Mouse (Mus musculus): ENCODE data around the gene Echdc3. TPM values are rescaled to one million over a fixed set of nuclear protein-coding genes. Genes with fewer than 3 reads are reported as not detected.

Echdc3 gene
- total RNA-seq, 2 experiments from 2014 or later, result 6.7 to 6.8 TPM

DNA sequence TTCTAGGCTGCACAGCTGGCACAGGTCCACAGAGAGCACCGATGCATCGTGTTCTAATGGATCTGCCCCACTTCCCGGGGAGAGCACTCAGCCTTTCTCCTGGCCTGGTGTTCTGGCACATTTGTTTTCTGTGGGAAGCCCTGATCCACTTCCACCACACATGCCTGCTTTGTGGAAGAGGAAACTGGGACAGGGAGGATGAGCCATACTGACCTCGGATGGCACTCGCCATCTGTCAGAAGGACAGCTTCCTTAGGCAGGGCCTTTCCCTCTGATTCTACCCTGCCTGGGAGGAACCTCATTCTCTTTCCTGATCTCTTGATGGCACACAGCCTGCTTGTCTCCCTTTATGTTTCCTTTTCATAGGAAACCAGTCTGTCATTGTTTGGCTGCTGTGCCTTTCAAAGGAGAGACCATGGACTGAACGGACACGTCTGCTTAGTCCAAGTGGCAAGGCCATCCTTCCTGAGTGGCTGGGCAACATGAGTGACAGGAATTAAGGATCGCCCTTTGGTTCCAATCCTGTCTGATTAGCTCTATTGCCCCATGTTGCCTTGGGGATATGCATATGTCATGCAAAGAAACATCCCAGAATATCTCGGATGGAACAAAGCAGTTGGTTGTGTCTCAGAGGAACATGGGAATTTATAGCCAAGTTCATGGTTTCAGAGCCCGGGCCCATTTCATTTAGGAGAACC, 13.7 kb upstream of the Echdc3 start:
- no peak for DNase-seq (ENCODE audit: low spot score in 2 of 2)

- DNase-seq (ENCODE audit: low spot score in 2 of 2), result peak; percentile 41 to 70
These were observed 7.4 kb upstream of the Echdc3 start for GRCm38 (mm10) chr2:6220141-6220805.

- DNase-seq (ENCODE audit: low spot score in 2 of 2), result no peak
These were observed 508 bp downstream of the Echdc3 start for GRCm38 (mm10) chr2:6212327-6212723.

DNA sequence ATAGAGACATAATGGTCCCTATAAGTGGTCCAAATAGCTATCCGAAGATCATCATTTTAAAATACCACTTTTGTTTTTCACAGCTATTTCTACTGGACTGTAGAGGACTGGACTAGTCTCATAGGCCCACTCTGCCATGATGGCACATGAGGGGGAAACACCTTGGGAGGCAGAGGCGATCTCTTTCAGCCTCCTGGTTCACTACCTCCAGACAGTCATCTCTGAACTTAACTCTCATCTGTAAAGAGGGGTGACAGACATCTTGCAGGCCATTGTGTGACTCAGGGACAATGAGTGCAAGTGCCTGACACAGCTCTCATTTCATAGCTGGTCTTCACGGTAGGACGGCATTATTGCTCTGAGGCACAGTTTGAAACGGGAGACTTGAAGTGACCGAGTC, 2.0 kb downstream of the Echdc3 start:
- no peak for DNase-seq (ENCODE audit: low spot score in 2 of 2)

DNA sequence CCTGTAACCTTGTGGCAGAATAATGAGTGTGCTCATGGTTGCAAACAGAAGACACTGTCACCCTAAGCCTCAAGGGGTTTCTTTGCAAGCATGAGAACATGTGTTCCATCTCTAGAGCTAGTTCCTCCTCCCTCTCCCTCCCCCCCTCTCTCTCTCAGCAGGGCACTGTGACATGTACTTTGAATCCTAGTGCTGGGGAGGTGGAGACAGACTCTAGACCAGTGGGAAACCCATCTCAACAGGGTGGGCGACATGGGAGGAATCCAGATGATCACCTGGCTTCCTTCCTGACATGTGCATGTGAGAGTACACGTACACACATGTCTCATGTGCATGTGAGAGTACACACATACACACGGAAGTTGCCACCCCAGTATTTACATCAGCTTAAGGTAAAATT, 3.1 kb downstream of the Echdc3 start:
- DNase-seq (ENCODE audit: low spot score in 2 of 2), result no peak

DNA sequence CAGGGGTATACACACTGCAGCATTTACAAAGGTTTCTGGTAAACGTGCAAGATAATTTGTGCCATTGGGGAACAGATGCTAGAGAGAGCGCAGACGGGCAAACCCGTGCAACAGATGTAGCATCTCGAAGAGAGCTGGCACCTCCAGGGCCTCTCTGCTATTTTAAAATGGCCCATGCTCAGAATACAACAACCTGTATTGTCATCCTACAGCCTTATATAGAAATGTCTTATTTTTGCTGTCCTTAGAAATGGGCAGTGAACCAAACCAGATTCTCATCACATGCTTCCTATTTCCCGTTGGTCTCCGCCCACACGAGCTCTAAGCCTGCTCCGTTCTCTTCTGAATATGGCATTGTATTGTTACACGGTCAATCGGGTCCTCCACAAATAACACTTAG, 3.7 kb downstream of the Echdc3 start:
- DNase-seq (ENCODE audit: low spot score in 2 of 2), result no peak

DNA sequence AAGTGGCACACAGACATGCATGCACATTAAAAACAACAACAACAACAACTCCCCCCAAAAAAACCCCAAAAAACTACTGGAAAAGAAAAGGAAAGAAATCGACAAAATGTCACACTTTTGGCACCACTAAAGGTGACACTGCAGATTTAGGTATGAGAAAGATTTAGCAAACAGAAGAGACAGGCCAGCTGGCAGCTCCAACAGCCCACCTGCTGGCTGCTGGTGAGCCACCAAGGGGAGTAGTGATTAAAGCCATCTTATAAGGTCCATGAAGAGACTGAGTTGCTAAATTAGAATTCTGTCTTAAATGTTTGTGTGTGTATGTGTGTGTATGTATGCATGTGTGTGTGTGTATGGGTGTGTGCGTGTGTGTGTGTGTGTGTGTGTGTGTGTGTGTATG, 5.1 kb downstream of the Echdc3 start:
- no peak for DNase-seq (ENCODE audit: low spot score in 2 of 2)

DNA sequence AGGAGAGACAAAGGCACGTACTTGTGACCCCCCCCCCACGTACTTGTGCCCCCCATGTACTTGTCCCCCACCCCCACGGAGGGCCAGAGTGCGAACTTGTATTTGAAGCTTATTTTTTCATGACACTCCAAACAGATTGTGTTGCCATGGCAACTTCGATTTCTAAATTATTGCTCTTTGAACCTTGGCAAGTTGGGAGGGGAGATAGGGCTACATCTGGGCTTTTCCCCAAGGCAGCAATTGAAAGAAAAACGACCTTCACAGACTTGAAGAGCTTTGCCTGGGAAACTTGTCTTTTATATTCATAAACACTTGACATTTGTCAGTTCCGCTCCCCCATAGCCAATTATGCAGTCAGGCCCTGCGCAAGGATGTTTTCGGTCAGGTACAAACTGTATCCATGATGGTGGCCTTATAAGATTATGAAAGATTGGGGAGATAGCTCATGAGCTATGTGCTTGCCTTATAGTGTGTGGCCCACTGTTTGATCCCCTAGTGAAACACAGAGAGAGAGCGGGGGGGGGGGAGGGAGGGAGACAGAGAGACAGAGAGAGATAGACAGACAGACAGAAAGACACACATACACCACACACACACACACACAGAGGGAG, 16.4 kb downstream of the Echdc3 start:
- no peak for DNase-seq (ENCODE audit: low spot score in 2 of 2)

- DNase-seq (ENCODE audit: low spot score in 2 of 2), result no peak
These were observed 17.2 kb downstream of the Echdc3 start for GRCm38 (mm10) chr2:6195468-6196239.

GRCm38 (mm10) chr2:6194497-6194896, 18.3 kb downstream of the Echdc3 start:
- DNase-seq (ENCODE audit: low spot score in 2 of 2), result no peak

GRCm38 (mm10) chr2:6193591-6193973, 19.3 kb downstream of the Echdc3 start:
- DNase-seq (ENCODE audit: low spot score in 2 of 2), result no peak

GRCm38 (mm10) chr2:6192820-6193590, 19.8 kb downstream of the Echdc3 start:
- peak in 1 of 2 experiments; percentile 49 for DNase-seq (ENCODE audit: low spot score in 2 of 2)

DNA sequence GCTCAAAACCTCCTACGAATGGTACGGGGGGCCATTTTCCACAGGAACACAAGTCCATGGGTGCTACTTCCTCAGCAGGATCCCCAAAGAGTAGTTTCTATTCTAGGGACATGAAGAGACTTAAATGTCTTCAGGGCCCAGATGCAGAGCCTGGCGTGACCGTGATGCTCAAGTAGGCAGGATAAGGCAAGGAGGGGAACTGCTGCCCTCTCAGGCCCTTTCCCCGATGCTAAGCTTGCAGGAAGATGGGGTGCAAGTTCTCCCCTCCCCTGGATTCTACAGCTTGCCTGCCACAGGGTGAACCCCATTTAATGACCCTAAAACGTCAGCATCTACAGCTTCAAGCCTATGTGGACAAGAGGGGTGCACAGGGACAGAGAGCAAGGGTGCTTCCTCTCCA, 22.8 kb downstream of the Echdc3 start:
- no peak for DNase-seq (ENCODE audit: low spot score in 2 of 2)

- no peak for DNase-seq (ENCODE audit: low spot score in 2 of 2)
These were observed 23.2 kb downstream of the Echdc3 start for GRCm38 (mm10) chr2:6189675-6189998.

DNA sequence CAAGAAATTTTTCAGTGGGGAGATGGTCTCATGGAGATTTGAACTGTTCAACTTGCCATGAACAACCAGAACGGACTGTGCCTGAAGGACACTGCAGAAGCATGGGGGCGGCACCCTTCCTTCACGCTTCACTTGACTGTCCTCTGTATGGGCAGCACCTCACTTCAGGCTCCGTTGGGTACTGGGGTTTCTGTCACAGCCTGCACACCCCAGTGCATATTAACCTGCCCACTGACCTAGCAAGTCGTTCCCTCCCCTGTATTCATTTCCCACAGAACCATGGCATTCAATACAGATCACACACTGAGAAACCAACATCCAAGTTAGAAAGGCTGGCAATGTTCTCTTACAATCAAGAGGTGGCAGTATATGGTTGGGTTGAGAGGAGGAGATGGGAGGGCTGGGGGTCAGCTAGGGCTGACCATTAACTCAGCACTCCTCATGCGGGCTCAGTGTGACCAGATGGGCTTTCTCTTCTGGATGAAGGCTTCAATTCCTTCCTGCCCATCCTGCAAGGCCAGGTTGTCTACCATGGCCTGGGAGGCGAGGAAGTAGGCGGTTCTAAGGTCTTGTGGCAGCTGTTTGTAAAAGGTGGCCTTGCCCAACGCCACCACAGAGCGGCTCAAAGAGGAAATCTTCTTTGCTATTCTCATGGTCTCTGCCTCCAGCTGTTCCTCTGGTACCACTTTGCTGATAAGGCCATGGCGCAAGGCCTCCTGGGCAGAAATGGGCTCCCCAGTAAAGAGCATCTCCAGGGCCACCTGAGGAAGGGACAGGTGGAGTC, 23.8 kb downstream of the Echdc3 start:
- no peak for DNase-seq (ENCODE audit: low spot score in 2 of 2)

- DNase-seq (ENCODE audit: low spot score in 2 of 2), result no peak
These were observed 25.4 kb downstream of the Echdc3 start for GRCm38 (mm10) chr2:6187418-6187817.

- no peak for DNase-seq (ENCODE audit: low spot score in 2 of 2)
These were observed 25.9 kb downstream of the Echdc3 start for GRCm38 (mm10) chr2:6186913-6187312.

DNA sequence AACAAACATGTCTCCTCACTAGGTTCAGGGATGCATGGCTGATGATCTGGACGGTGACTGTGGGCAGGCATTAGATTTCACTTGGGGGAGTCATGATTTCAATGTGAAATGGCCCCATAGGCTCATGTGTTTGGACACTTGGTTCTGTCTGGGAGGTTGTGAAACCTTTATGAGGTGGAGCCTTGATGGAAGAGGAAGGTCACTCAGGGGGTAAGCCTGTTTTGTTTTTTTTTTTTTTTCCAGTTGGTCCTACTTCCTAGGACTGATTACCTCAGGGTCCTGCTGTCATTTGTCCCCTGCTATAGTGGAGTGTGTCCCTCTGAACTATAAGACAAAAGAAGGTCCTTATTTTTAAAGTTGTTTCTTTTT, 33.1 kb downstream of the Echdc3 start:
- no peak for DNase-seq (ENCODE audit: low spot score in 2 of 2)

DNA sequence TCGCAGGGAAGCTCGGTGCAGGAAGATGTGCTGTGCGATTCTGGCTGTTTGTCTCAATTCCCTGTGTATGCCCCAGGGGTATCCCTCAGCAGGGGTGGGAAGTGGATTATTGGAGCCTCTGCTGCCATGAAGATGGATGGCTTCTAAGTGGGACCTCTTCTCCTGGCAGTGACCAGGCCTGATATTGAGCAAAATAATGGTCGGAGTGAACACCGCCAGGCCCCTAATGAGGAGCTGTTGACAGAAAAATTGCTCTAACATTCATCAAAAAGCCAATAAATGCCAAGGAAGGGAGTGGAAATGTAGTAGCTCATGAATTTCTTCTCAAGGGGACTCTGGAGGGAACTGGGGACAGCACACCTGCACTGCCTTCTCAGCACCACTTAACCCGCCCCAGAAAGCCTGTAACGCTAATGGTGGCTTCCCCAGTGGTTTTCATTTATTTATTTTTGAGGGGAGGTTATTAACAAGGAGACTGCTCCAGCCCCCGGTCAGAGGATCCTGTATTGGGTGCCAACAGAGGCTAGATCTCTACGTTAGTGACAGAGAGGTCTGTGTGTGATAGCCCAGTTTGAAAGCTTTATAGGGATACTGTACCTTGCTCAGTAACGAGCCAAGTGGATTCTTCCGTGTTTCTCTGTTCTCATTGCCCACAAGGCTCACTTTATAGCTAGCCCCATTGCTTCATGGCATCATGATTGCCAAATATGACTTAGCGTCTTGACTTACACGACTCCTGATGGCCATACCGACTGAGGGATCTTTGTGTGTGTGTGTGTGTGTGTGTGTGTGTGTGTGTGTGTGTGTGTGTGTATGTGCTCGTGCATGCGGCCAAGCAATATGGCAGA, 33.7 kb downstream of the Echdc3 start:
- DNase-seq (ENCODE audit: low spot score in 2 of 2), result no peak

DNA sequence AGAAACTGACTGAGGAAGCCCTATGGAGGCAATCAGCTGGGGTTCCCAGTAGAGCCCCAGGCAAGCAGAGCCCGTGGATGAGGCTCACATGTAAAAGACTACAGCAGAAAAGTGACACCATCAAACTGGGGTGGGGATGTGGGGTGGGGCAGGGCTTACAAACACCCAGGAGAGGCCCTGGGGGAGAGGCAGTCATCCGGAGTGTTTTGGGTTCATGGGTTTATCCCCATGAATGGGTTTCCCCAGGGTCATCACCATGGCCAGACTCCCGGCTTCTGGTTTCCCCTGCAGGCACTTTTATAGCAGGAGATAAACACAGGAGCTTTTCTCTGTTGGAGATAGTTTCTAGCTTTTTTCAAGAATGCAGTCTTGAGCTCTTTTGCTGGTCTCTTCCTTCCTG, 39.8 kb downstream of the Echdc3 start:
- DNase-seq (ENCODE audit: low spot score in 2 of 2), result no peak
